Mouse (Mus musculus) myocyte (in vitro differentiated cells): ENCODE results near the gene Nrf1. TPM values are rescaled to one million over a fixed set of nuclear protein-coding genes. Genes with fewer than 3 reads are reported as not detected.

Source experiments
- H3K27me3 ChIP-seq: one replicate; pipeline ENCODE4 v1.6.1; 2011; ENCODE audit not compliant: control insufficient read depth, insufficient read depth, insufficient read length
- H3K36me3 ChIP-seq: one replicate; pipeline ENCODE4 v1.6.1; 2011; ENCODE audit not compliant: control insufficient read depth, insufficient read depth
- H3K4me2 ChIP-seq: one replicate; pipeline ENCODE4 v1.6.1; 2011; ENCODE audit warnings: low read depth, control low read depth
- H3K4me3 ChIP-seq: one replicate; pipeline ENCODE4 v1.5.1; 2011; ENCODE audit warnings: mild to moderate bottlenecking, control low read depth, moderate library complexity
- H3K79me2 ChIP-seq: one replicate; pipeline ENCODE4 v1.6.1; 2011; ENCODE audit not compliant: control insufficient read depth, insufficient read depth
- H3ac ChIP-seq: one replicate; pipeline ENCODE4 v1.6.1; 2011; ENCODE audit not compliant: control insufficient read depth, insufficient read length
- CEBPB ChIP-seq: IDR thresholded peaks from 2 replicates; pipeline ENCODE4 v1.6.1; 2011; ENCODE audit warnings: mild to moderate bottlenecking, moderate library complexity; ENCODE audit not compliant: poor library complexity, insufficient read depth, severe bottlenecking
- E2F4 ChIP-seq: IDR thresholded peaks from one replicate; pipeline ENCODE4 v1.6.1; 2011; ENCODE audit warnings: mild to moderate bottlenecking, control low read depth, moderate library complexity; ENCODE audit not compliant: insufficient read depth
- MAX ChIP-seq: IDR thresholded peaks from one replicate; pipeline ENCODE4 v1.6.1; 2011; ENCODE audit warnings: low read depth, mild to moderate bottlenecking, control low read depth
- MYOD1 ChIP-seq, 3 experiments: IDR thresholded peaks; one replicate each; pipeline ENCODE4 v1.6.1; 2011; ENCODE audit warnings: control low read depth in 2 of 3, low read depth in 2 of 3, mild to moderate bottlenecking in 2 of 3, moderate library complexity in 1 of 3; ENCODE audit not compliant: insufficient read length in 2 of 3, control insufficient read depth in 1 of 3
- MYOG ChIP-seq, 3 experiments: IDR thresholded peaks; one replicate each; pipeline ENCODE4 v1.6.1; 2011; ENCODE audit warnings: control low read depth in 2 of 3, low read depth in 2 of 3, mild to moderate bottlenecking in 2 of 3; ENCODE audit not compliant: insufficient read length in 2 of 3, control insufficient read depth in 1 of 3, insufficient read depth in 1 of 3
- POLR2A ChIP-seq: IDR thresholded peaks from one replicate; pipeline ENCODE4 v1.6.1; 2011; ENCODE audit warnings: low read depth, mild to moderate bottlenecking, control low read depth, moderate library complexity; ENCODE audit not compliant: insufficient read length
- POLR2AphosphoS2 ChIP-seq: IDR thresholded peaks from one replicate; pipeline ENCODE4 v1.6.1; 2011; ENCODE audit warnings: low read depth, control low read depth; ENCODE audit not compliant: insufficient read length
- REST ChIP-seq: IDR thresholded peaks from one replicate; pipeline ENCODE4 v1.6.1; 2011; ENCODE audit warnings: mild to moderate bottlenecking, control low read depth, moderate library complexity; ENCODE audit not compliant: insufficient read depth, insufficient read length
- SRF ChIP-seq: IDR thresholded peaks from one replicate; pipeline ENCODE4 v1.6.1; 2011; ENCODE audit warnings: low read depth; ENCODE audit not compliant: control insufficient read depth, insufficient read length
- TCF12 ChIP-seq: IDR thresholded peaks from one replicate; pipeline ENCODE4 v1.6.1; 2011; ENCODE audit warnings: mild to moderate bottlenecking, control low read depth; ENCODE audit not compliant: poor library complexity, insufficient read depth, severe bottlenecking
- TCF3 ChIP-seq: IDR thresholded peaks from one replicate; pipeline ENCODE4 v1.6.1; 2011; ENCODE audit warnings: low read depth, control low read depth; ENCODE audit not compliant: insufficient read length
- USF1 ChIP-seq: IDR thresholded peaks from one replicate; pipeline ENCODE4 v1.6.1; 2011; ENCODE audit warnings: low read depth, mild to moderate bottlenecking, control low read depth, moderate library complexity
- polyA plus RNA-seq: library from polyadenylated mRNA; unstranded; fragments of >200 nt; fragmentation: generic; extraction: Trizol; gene quantifications from one replicate; pipeline ENCODE4 v1.2.1, GENCODE M21; 2012; ENCODE audit warnings: missing spikeins

The Nrf1 gene
- polyA plus RNA-seq, 1 experiment: 26.8 TPM

DNA sequence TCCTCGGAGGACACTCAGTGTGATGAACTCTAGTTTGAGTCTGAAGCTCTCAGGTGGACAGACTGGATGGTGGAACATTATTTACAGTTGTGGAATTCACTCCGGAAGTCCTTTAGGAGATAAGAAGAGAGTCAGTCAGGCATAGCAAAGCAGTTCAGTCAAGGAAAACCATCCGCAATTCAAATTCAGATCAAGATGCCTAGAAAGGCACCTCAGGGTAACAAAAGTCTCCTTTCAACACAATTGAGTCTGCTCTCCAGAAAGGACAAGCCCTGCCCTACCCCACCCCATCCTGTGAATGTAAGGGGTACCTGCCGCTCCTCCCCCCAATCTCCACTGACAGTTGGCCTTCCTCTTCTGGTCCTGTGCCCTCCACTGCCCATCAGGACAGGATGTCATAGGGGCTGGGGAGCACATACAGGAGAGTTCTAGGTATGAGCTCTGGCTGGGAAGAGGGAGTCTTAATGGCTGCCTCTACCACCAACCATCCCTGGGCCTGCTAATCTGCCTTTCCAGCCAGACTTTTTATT lies 111.8 kb downstream of the Nrf1 start:
- Histone ChIP-seq H3K79me2 (no peaks in the 10 kb centered on the region), H3K27me3 (no peaks in the 10 kb centered on the region), H3K4me3 (no peak overlapping the region), H3K36me3 (no peaks in the 10 kb centered on the region), H3ac (no peak overlapping the region), H3K4me2 (no peak overlapping the region)
- TF ChIP-seq SRF (no peak), REST (no peak), USF1 (no peak), POLR2AphosphoS2 (no peak), TCF12 (no peak), MAX (no peak), MYOG (IDR thresholded peaks at IDR 0.05; ENCODE audit: control insufficient read depth in 1 of 3, insufficient read depth in 1 of 3, insufficient read length in 2 of 3, low read depth in 2 of 3) (no peak), TCF3 (no peak), E2F4 (no peak), CEBPB (no peak), POLR2A (no peak), MYOD1 (IDR thresholded peaks at IDR 0.05; ENCODE audit: control insufficient read depth in 1 of 3, insufficient read length in 2 of 3, low read depth in 2 of 3) (no peak)

GRCm38 (mm10) chr6:30160408-30160807 lies 112.6 kb downstream of the Nrf1 start:
- no peaks in the 10 kb centered on the region for H3K79me2 ChIP-seq
- no peak overlapping the region for H3K4me3 ChIP-seq
- no peak for TF ChIP-seq CEBPB
- TF ChIP-seq USF1: no peak
- TF ChIP-seq TCF3: no peak
- no peak for TF ChIP-seq POLR2AphosphoS2
- no peak for TF ChIP-seq E2F4
- no peak for TF ChIP-seq MYOD1 (IDR thresholded peaks at IDR 0.05; ENCODE audit: control insufficient read depth in 1 of 3, insufficient read length in 2 of 3, low read depth in 2 of 3)
- TF ChIP-seq TCF12: no peak
- TF ChIP-seq MYOG (IDR thresholded peaks at IDR 0.05; ENCODE audit: control insufficient read depth in 1 of 3, insufficient read depth in 1 of 3, insufficient read length in 2 of 3, low read depth in 2 of 3): no peak
- TF ChIP-seq MAX: no peak
- TF ChIP-seq SRF: no peak
- no peak for TF ChIP-seq POLR2A
- TF ChIP-seq REST: no peak
- no peak overlapping the region for H3ac ChIP-seq
- no peaks in the 10 kb centered on the region for H3K27me3 ChIP-seq
- H3K36me3 ChIP-seq: no peaks in the 10 kb centered on the region
- no peak overlapping the region for H3K4me2 ChIP-seq

DNA sequence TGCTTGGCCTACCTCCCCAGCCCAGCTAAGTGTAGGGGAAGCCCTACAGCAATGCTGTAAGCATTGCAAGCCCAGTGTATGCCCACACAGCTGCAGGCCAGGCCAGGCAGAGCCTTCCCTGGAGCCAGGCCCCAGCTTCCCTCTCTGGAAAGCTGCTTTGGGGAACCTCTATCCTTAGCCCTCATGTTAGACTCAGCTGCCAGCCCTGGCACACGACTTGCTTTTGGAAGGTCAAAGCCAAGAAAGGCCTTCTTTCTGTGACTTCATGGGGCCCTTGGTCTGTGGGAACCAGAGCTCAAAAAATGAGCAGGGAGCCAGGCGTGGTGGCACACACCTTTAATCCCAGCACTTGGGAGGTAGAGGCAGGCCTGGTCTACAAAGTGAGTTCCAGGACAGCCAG lies 113.8 kb downstream of the Nrf1 start:
- no peak for TF ChIP-seq MYOG (IDR thresholded peaks at IDR 0.05; ENCODE audit: control insufficient read depth in 1 of 3, insufficient read depth in 1 of 3, insufficient read length in 2 of 3, low read depth in 2 of 3)
- no peak for TF ChIP-seq MYOD1 (IDR thresholded peaks at IDR 0.05; ENCODE audit: control insufficient read depth in 1 of 3, insufficient read length in 2 of 3, low read depth in 2 of 3)
- TF ChIP-seq POLR2A: no peak
- no peak for TF ChIP-seq POLR2AphosphoS2
- no peak for TF ChIP-seq USF1
- TF ChIP-seq CEBPB: no peak
- no peak for TF ChIP-seq TCF3
- H3K79me2 ChIP-seq: no peaks in the 10 kb centered on the region
- no peaks in the 10 kb centered on the region for H3K36me3 ChIP-seq
- no peak overlapping the region for H3K4me3 ChIP-seq
- H3ac ChIP-seq: no peak overlapping the region
- no peaks in the 10 kb centered on the region for H3K27me3 ChIP-seq
- H3K4me2 ChIP-seq: no peak overlapping the region

DNA sequence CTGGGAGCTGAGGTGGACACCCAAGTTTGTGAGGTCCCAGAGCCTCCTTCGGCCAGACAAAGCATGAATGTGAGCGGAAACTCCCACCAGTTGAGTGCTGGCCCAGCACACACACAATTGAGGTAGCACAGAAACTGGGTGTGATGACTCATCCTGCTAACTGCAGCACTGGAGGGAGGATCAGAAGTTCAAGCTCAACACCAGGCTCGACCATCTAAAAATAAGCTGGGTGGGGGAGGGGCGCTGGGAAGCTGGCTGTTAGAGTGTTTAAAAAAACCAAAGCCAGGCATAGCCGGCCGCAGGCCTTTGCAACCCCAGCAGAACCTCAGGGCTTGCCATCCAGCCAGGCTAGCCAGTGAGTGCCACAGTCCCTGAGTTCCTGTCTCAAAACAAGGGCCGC lies 114.3 kb downstream of the Nrf1 start:
- Histone ChIP-seq H3K79me2 (no peaks in the 10 kb centered on the region), H3K4me2 (peak overlapping the region; percentile 30), H3K27me3 (no peaks in the 10 kb centered on the region), H3K36me3 (no peaks in the 10 kb centered on the region), H3ac (no peak overlapping the region), H3K4me3 (no peak overlapping the region)
- TF ChIP-seq CEBPB (no peak), TCF12 (no peak), E2F4 (no peak), POLR2AphosphoS2 (no peak), MYOG (IDR thresholded peaks at IDR 0.05; ENCODE audit: control insufficient read depth in 1 of 3, insufficient read depth in 1 of 3, insufficient read length in 2 of 3, low read depth in 2 of 3) (no peak), MAX (no peak), TCF3 (no peak), MYOD1 (IDR thresholded peaks at IDR 0.05; ENCODE audit: control insufficient read depth in 1 of 3, insufficient read length in 2 of 3, low read depth in 2 of 3) (no peak), USF1 (no peak), POLR2A (no peak), REST (no peak), SRF (no peak)

GRCm38 (mm10) chr6:30166349-30166748 lies 118.6 kb downstream of the Nrf1 start:
- Histone ChIP-seq H3K36me3 (no peaks in the 10 kb centered on the region), H3ac (no peak overlapping the region), H3K27me3 (no peaks in the 10 kb centered on the region), H3K4me3 (no peak overlapping the region), H3K4me2 (no peak overlapping the region), H3K79me2 (no peaks in the 10 kb centered on the region)
- TF ChIP-seq CEBPB (no peak), TCF12 (no peak), USF1 (no peak), POLR2AphosphoS2 (no peak), POLR2A (no peak), TCF3 (no peak), MYOG (IDR thresholded peaks at IDR 0.05; ENCODE audit: control insufficient read depth in 1 of 3, insufficient read depth in 1 of 3, insufficient read length in 2 of 3, low read depth in 2 of 3) (no peak), MYOD1 (IDR thresholded peaks at IDR 0.05; ENCODE audit: control insufficient read depth in 1 of 3, insufficient read length in 2 of 3, low read depth in 2 of 3) (no peak), REST (no peak), E2F4 (no peak), SRF (no peak), MAX (no peak)
